Comparison of ENCODE assay signal across 26 mouse cellular contexts in genomic region chr3:81885566-81885965, GRCm38 (mm10).
"Had no signal": no experiment of that assay in that cellular context is flagged by ENCODE, and none has a peak within 500 bp of the region (broad histone marks: within the 10 kb centered on the region; RNA-seq: fewer than 3 reads in every experiment).

No protein-coding gene starts in this region.

- H3K4me2 ChIP-seq: heart, embryonic 12.5 days; hindbrain, embryonic 12.5 days; hindbrain, embryonic 14.5 days; intestine, embryonic 15.5 days; limb, embryonic 12.5 days; limb, embryonic 15.5 days; liver, embryonic 12.5 days had no signal

- H3K27ac ChIP-seq: gastrocnemius, adult 2 months; heart, embryonic 10.5 days; hindbrain, embryonic 10.5 days; hindbrain, embryonic 12.5 days; hindbrain, embryonic 14.5 days; intestine, embryonic 15.5 days; layer of hippocampus, adult 2 months; left cerebral cortex, adult 2 months; limb, embryonic 12.5 days; limb, embryonic 15.5 days; liver, embryonic 12.5 days; liver, embryonic 14.5 days had no signal

- H3K9me3 ChIP-seq: heart, embryonic 10.5 days; heart, embryonic 12.5 days; hindbrain, embryonic 10.5 days; hindbrain, embryonic 12.5 days; intestine, embryonic 15.5 days; limb, embryonic 12.5 days; limb, embryonic 15.5 days; liver, embryonic 12.5 days had no signal

- H3K4me1 ChIP-seq: heart, embryonic 10.5 days; heart, embryonic 12.5 days; hindbrain, embryonic 10.5 days; hindbrain, embryonic 12.5 days; intestine, embryonic 15.5 days; limb, embryonic 15.5 days; liver, embryonic 12.5 days had no signal

- DNase-seq: gastrocnemius, adult 2 months; gastrocnemius, postnatal 10 days; gastrocnemius, postnatal 25 days; heart, adult 18-20 months; heart, postnatal 4 days; kidney, adult 18-20 months; kidney, adult 8-10 months; kidney, postnatal 10 days; kidney, postnatal 25 days; kidney, postnatal 4 days; left cerebral cortex, postnatal 4 days had no signal

- H3K27me3 ChIP-seq: heart, embryonic 12.5 days; hindbrain, embryonic 12.5 days; intestine, embryonic 15.5 days; limb, embryonic 12.5 days; limb, embryonic 15.5 days; liver, embryonic 12.5 days had no signal

- H3K36me3 ChIP-seq: heart, embryonic 10.5 days; heart, embryonic 12.5 days; hindbrain, embryonic 10.5 days; hindbrain, embryonic 12.5 days; intestine, embryonic 15.5 days; limb, embryonic 12.5 days; limb, embryonic 15.5 days; liver, embryonic 12.5 days had no signal

- ATAC-seq: hindbrain, embryonic 16.5 days; inflammation-experienced regulatory T-cells, adult 6 months; intestine, embryonic 15.5 days; intestine, postnatal 0 days; liver, embryonic 12.5 days had no signal

- H3K9ac ChIP-seq: heart, embryonic 12.5 days; hindbrain, embryonic 12.5 days; hindbrain, embryonic 14.5 days; intestine, embryonic 15.5 days; limb, embryonic 12.5 days; limb, embryonic 15.5 days; liver, embryonic 12.5 days; liver, embryonic 14.5 days had no signal

- H3K4me3 ChIP-seq: gastrocnemius, adult 2 months; heart, embryonic 10.5 days; heart, embryonic 12.5 days; hindbrain, embryonic 10.5 days; hindbrain, embryonic 12.5 days; intestine, embryonic 15.5 days; layer of hippocampus, adult 2 months; left cerebral cortex, adult 2 months; limb, embryonic 12.5 days; limb, embryonic 15.5 days; liver, embryonic 12.5 days had no signal
